Mouse (Mus musculus): ENCODE results near the gene Ccdc148. TPM values are rescaled to one million over a fixed set of nuclear protein-coding genes. Genes with fewer than 3 reads are reported as not detected.

The Ccdc148 gene
- polyA plus RNA-seq, 1 experiment from 2014 or later = 1.4 TPM

DNA sequence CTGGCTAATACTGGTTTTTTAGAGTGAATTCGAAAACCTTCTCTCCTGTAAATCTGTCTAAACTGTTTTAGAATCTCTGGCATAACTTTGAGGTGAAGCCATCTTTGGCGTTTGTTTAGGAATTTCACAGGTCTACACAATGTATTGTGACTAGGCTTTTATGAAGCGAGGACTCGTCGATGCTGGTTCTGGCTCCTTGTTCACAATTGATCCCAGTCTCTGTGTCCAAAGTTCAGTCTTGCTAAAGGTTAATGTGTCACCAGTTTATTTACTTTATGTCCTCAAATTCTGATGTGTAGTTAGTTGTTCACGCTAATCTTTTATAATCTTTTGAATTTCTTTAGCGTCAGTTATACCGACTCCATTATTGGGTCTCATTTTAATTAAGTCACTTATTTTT is 29.4 kb downstream of the Ccdc148 start:
- no peaks in the 10 kb centered on the region for H3K27me3 ChIP-seq (ENCODE audit: low read depth, poor library complexity, severe bottlenecking)
- WGBS = 92% methylated on average over 8 of the region's 8 CpGs
- DNase-seq (ENCODE audit: low spot score) = no peak
- H3K27ac ChIP-seq (replicated peaks) = no peak overlapping the region
- H3K9me3 ChIP-seq (replicated peaks) = no peaks in the 10 kb centered on the region
- no peaks in the 10 kb centered on the region for H3K36me3 ChIP-seq
- no peak overlapping the region for H3K4me3 ChIP-seq
- H3K4me1 ChIP-seq = no peaks in the 10 kb centered on the region

DNA sequence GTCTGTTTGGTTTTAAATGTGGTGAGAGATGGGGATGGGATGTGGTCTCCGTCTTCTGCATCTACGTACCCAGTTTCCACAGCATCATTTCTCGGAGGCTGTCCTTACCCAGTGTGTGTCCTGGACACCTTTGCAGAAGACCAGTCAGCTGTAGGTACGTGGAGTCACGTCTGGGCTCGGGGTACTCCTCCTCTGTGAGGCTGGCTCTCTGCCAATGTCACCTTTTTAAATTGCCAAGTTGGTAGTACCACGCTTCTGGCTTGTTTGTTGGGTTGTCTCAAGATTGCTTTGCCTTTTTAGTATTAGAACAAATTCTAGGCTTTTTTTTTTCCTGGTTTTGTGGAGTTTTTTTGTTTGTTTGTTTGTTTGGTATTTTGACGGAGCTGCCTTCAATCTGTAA is 30.7 kb downstream of the Ccdc148 start:
- H3K4me3 ChIP-seq = no peak overlapping the region
- WGBS = 92% methylated on average over 8 of the region's 8 CpGs
- no peaks in the 10 kb centered on the region for H3K9me3 ChIP-seq (replicated peaks)
- H3K27me3 ChIP-seq (ENCODE audit: low read depth, poor library complexity, severe bottlenecking) = no peaks in the 10 kb centered on the region
- no peak overlapping the region for H3K27ac ChIP-seq (replicated peaks)
- DNase-seq (ENCODE audit: low spot score) = no peak
- no peaks in the 10 kb centered on the region for H3K4me1 ChIP-seq
- no peaks in the 10 kb centered on the region for H3K36me3 ChIP-seq

DNA sequence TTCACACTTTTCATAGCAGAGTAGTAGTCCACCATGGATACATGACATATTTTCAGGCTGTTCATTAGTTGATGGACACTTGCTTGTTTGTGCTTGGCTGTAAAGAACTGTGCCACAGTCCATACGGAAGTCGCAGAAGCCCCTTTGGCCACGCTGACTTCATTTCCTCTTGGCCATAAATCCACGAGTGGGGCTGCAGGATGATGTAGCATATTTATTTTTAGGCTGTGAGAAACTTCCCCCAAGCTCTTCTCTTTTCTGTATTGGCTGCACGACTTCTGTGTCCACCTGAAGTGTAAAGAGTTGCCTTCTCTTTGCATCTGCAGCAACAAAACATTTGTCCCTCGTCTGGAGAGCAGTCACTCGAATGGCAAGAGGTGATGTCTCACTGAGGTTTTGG is 31.5 kb downstream of the Ccdc148 start:
- no peaks in the 10 kb centered on the region for H3K36me3 ChIP-seq
- H3K27me3 ChIP-seq (ENCODE audit: low read depth, poor library complexity, severe bottlenecking) = no peaks in the 10 kb centered on the region
- H3K27ac ChIP-seq (replicated peaks) = no peak overlapping the region
- DNase-seq (ENCODE audit: low spot score) = no peak
- H3K4me3 ChIP-seq = no peak overlapping the region
- no peaks in the 10 kb centered on the region for H3K4me1 ChIP-seq
- H3K9me3 ChIP-seq (replicated peaks) = no peaks in the 10 kb centered on the region
- WGBS = 88% methylated on average over 7 of the region's 7 CpGs

DNA sequence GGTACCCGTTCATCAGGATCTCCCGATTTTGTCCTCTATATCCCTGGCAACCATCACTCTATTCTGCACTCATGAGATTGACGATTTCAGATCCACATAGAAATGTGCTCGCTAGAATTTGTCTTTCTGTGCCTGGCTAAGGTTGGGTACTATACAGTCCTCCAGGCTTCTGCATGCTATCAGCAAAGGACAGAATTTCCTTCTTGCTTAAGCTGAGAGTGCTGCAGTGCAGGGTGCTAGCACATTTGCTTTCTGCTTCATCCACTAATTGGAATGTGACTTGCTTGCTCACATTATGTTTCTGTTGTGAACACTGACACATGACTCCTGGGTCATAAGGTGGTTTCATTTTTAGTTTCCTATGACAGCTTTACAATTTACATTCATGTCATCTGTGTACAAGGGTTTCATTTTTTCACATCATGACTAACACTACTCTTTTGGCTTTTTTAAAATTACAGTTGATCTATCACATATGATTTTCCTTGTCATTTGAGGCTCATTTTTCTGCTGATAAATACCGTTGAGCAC is 104.8 kb downstream of the Ccdc148 start:
- Histone ChIP-seq H3K9me3 (replicated peaks) (no peaks in the 10 kb centered on the region), H3K4me3 (no peak overlapping the region), H3K27me3 (ENCODE audit: low read depth, poor library complexity, severe bottlenecking) (no peaks in the 10 kb centered on the region), H3K36me3 (no peaks in the 10 kb centered on the region), H3K4me1 (peaks cover 12% of the 10 kb centered on the region), H3K27ac (replicated peaks) (no peak overlapping the region)
- 92% methylated on average over 5 of the region's 5 CpGs for WGBS
- no peak for DNase-seq (ENCODE audit: low spot score)

DNA sequence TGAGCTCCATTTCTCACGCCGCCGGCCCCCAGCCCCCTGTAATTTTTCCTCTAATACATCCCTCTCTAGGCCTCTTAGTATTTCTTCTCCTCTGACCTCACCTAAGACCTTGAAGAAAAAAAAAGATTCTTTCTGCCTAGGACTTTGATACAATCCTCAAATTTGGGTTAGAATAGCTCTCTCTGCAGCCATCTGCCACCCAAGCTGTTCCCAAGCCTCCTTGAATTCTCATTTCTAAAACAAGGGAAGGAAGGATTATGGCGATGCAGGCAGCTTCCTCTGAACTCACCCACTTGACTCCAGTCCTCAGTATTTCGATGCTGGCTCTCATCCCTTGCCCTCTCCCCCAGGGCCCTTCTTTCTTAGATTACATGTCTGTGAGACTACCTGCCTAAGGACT is 106.1 kb downstream of the Ccdc148 start:
- Histone ChIP-seq H3K36me3 (no peaks in the 10 kb centered on the region), H3K4me3 (no peak overlapping the region), H3K9me3 (replicated peaks) (no peaks in the 10 kb centered on the region), H3K4me1 (peaks cover 23% of the 10 kb centered on the region), H3K27me3 (ENCODE audit: low read depth, poor library complexity, severe bottlenecking) (no peaks in the 10 kb centered on the region), H3K27ac (replicated peaks) (no peak overlapping the region)
- no peak for DNase-seq (ENCODE audit: low spot score)
- WGBS = 51% methylated on average over 5 of the region's 5 CpGs

DNA sequence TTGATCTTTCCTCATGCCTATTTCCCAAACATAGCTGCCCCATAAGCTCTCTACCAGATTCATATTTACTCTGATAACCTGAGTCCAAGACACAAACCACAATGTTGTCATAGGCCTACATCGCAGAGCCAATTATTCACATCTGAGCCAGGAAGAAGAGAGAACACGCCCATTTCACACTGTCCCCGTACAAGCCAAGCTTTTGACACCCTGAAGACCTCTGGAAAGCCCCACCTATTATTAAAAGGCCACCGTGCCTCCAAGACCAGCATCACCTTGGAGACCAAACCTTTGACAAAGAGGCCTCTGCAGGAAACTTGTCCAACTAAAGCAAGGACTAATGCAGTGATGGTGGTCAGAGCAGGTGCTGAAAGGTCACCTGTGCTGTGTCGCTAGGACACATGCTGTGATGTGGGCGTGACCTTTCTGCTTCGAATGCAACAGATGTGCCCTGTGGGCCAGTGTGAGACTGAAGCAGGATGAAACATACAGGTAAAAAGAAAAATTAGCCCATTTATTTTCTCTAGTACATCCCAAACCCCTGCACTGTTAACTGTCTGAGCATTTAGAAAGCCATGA is 106.9 kb downstream of the Ccdc148 start:
- H3K9me3 ChIP-seq (replicated peaks) = no peaks in the 10 kb centered on the region
- DNase-seq (ENCODE audit: low spot score) = no peak
- H3K4me1 ChIP-seq = peaks cover 29% of the 10 kb centered on the region
- no peak overlapping the region for H3K27ac ChIP-seq (replicated peaks)
- H3K27me3 ChIP-seq (ENCODE audit: low read depth, poor library complexity, severe bottlenecking) = no peaks in the 10 kb centered on the region
- no peaks in the 10 kb centered on the region for H3K36me3 ChIP-seq
- H3K4me3 ChIP-seq = no peak overlapping the region
- 62% methylated on average over 7 of the region's 7 CpGs for WGBS

DNA sequence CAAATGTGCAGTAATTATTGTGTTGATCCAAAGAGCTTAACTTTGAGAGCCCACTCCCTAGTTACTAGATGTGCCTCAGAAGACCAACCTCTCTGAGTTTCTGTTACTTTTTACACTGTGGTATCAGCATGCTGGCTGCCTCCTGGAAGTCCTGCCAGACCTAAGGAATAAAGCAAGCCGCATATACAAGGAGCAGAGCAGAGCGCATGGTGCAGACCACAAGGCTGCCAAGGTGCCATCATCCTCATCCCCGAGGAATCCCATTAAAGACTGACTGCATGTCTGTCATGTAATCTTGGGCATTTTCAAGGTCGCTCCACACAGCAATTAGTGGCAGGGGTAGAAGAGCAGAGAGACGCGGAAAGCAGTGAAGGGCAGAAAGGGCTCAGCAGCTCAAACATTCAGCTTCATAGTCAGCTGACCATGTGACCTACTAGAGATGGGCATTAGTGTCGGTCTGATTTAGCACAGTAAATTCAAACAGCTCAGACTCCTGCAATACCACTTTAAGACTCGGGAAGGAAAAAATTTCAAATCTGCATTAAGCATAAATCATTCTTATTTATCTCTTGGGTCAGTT is 110.1 kb downstream of the Ccdc148 start:
- DNase-seq (ENCODE audit: low spot score) = no peak
- WGBS = 75% methylated on average over 8 of the region's 8 CpGs
- Histone ChIP-seq H3K27ac (replicated peaks) (no peak overlapping the region; the same call in 1 of the 2 replicates), H3K27me3 (ENCODE audit: low read depth, poor library complexity, severe bottlenecking) (no peaks in the 10 kb centered on the region), H3K4me1 (peaks cover 35% of the 10 kb centered on the region), H3K9me3 (replicated peaks) (no peaks in the 10 kb centered on the region), H3K36me3 (no peaks in the 10 kb centered on the region), H3K4me3 (no peak overlapping the region)

DNA sequence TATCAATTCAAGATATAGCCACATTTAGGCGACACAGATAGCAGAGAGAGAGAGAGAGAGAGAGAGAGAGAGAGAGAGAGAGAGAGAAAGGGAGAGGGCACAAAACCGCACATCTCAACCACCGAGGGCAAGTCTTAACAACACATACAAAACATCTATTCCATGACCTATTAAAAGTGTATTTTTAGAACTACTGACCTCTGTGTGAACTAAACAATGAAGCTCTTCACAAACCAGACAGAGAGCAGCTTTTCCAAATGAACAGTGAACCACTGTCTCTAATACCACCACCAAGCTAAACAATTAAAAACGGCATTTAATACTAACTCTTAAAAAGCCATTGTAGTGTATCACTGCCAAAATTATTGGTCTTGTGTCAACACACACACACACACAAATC is 110.8 kb downstream of the Ccdc148 start:
- DNase-seq (ENCODE audit: low spot score) = no peak
- Histone ChIP-seq H3K4me3 (no peak overlapping the region), H3K27ac (replicated peaks) (no peak overlapping the region), H3K27me3 (ENCODE audit: low read depth, poor library complexity, severe bottlenecking) (no peaks in the 10 kb centered on the region), H3K36me3 (no peaks in the 10 kb centered on the region), H3K9me3 (replicated peaks) (no peaks in the 10 kb centered on the region), H3K4me1 (peaks cover 35% of the 10 kb centered on the region)
- 60% methylated on average over 4 of the region's 4 CpGs for WGBS

DNA sequence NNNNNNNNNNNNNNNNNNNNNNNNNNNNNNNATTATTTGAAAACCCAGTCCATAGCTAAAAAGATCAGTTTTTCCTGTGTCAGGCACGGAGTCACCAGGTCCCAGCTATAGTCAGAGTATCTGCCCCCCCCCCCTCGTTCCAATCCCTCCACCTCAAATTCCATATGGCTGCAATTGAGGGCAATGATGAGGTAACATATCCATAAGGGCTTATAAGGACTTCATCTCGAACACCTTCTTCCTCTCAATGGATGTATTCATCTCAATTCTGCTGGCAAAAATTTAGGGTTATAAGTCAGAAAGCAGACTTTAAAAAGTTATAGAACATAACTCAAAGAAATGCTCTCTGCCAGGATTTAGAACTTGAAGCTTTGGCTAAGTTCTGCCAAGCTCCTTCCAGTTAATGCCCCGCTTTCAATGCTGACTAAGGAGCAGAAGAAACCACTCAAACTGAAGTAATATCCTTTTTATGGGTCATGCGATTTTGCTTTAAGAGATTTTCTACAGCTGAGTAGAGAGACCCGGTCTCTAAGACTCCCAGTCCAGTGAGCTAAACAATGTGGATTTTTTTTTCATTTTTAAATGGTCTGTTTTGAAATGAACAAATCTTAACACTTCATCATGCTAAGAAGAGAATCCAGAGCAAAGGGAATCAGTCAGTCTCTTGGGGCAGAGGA is 111.6 kb downstream of the Ccdc148 start:
- Histone ChIP-seq H3K27ac (replicated peaks) (no peak overlapping the region), H3K27me3 (ENCODE audit: low read depth, poor library complexity, severe bottlenecking) (no peaks in the 10 kb centered on the region), H3K36me3 (no peaks in the 10 kb centered on the region), H3K4me3 (no peak overlapping the region), H3K9me3 (replicated peaks) (no peaks in the 10 kb centered on the region), H3K4me1 (peaks cover 30% of the 10 kb centered on the region)
- 66% methylated on average over 6 of the region's 6 CpGs for WGBS
- no peak for DNase-seq (ENCODE audit: low spot score)

DNA sequence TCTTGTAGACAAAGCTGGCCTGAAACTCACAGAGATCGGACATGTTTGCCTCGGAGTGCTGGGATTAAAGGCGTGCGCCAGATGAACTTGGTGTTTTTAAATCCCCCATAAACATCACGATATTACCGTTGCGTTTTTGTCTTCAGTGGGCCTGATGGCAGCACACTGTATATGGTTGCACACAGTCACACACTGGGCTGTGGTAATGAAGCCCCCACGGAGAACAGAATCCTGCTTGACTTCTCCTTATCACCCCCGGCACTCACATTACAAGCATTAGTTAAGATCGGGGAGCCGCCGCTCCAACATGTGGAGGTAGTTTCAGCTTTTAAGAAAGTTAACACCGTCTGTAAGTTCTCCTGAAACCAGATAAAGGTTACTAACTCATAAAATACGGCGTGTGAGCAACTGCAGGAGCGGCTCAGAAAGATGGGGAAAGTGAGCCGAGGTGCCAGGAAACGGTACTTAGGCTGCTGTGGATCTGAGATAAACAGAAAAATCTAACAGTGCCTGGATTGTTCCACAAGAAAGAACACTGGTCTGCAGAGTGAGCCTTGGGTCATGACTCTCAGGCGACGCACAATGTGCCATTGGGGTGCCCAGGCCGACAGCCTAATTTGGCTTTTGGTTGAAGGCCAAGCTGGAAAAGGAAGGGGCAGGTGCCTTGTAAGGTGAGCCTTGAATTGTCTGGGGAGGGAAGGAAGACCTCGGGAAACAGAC is 117.0 kb downstream of the Ccdc148 start:
- no peak overlapping the region for H3K27ac ChIP-seq (replicated peaks)

DNA sequence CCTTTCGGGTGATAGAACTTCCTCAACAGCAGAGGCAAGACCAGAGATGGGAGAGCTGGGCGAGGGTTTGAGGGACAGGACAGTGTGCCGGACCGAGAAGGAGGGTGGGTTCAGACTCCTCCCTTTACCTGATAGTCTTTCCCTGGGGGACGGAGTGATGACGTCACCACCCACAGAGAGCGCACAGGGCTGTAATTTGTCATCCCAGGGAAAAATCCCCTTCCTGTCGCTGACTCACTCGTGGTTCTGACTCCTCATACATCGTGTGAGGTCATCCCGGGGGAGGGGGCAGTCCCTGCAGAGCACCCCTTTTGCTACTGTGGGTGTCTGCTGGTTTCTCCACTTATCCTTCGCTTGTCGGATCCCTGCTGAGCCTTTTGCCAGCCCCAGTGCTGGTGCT is 117.9 kb downstream of the Ccdc148 start:
- 66% methylated on average over 13 of the region's 13 CpGs for WGBS
- Histone ChIP-seq H3K4me3 (no peak overlapping the region), H3K36me3 (no peaks in the 10 kb centered on the region)

More for the DNA sequence above, 117.0 kb downstream of the Ccdc148 start:
- H3K4me3 ChIP-seq = no peak overlapping the region
- H3K36me3 ChIP-seq = no peaks in the 10 kb centered on the region
- no peak for DNase-seq (ENCODE audit: low spot score)
- H3K4me1 ChIP-seq = peaks cover 10% of the 10 kb centered on the region; the same call in 1 of the 2 replicates
- no peaks in the 10 kb centered on the region for H3K27me3 ChIP-seq (ENCODE audit: low read depth, poor library complexity, severe bottlenecking)
- H3K9me3 ChIP-seq (replicated peaks) = no peaks in the 10 kb centered on the region
- 84% methylated on average over 22 of the region's 22 CpGs for whole genome bisulfite sequencing

DNA sequence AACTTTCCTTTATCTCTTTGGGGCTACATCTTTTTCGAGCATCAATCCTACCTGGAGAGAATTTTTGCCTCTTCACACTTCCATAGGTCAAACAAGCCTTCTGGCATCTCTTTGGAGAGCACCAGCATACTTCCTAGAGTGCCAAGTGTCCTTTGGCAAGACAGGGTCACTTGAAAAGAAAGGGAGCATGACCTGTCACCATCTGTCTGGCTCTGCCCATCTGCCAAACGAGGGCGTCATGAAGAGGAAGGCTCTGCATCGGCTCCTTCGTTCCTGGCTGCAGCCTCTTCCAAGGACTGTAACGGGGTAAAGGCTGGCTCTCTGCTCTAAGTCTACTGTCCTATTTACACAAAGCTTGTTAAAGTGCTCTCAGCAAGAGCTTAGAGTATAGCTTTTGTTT is 124.0 kb downstream of the Ccdc148 start:
- no peak overlapping the region for H3K27ac ChIP-seq (replicated peaks)
- DNase-seq (ENCODE audit: low spot score) = no peak
- H3K9me3 ChIP-seq (replicated peaks) = no peaks in the 10 kb centered on the region
- H3K4me1 ChIP-seq = no peaks in the 10 kb centered on the region
- whole genome bisulfite sequencing = 69% methylated on average over 6 of the region's 6 CpGs
- H3K4me3 ChIP-seq = no peak overlapping the region
- no peaks in the 10 kb centered on the region for H3K27me3 ChIP-seq (ENCODE audit: low read depth, poor library complexity, severe bottlenecking)
- H3K36me3 ChIP-seq = no peaks in the 10 kb centered on the region

More for the DNA sequence above, 117.9 kb downstream of the Ccdc148 start:
- Histone ChIP-seq H3K27ac (replicated peaks) (no peak overlapping the region), H3K27me3 (ENCODE audit: low read depth, poor library complexity, severe bottlenecking) (no peaks in the 10 kb centered on the region), H3K4me1 (peaks cover 5% of the 10 kb centered on the region; the same call in 1 of the 2 replicates), H3K9me3 (replicated peaks) (no peaks in the 10 kb centered on the region)
- DNase-seq (ENCODE audit: low spot score) = no peak

DNA sequence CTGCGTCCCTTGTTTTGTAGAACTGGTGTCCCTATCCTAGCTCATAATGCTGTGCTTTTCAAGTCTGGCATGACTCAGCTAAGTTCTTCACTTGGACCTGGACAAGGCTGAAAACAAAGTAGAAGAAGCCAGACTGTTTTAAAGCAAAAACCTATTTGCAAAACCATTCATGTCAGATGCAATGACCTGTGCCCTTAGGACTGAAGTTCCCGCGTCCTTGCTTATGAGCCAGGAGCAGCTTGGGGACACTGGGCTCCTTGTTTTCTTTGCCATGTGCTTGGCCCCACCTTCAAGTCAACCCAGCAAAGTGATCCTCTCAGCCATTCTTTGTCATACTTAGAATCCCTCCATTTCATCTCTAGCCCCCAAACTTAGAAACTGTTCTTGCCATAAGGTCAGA is 125.3 kb downstream of the Ccdc148 start:
- no peak overlapping the region for H3K4me3 ChIP-seq
- H3K27ac ChIP-seq (replicated peaks) = no peak overlapping the region
- H3K9me3 ChIP-seq (replicated peaks) = no peaks in the 10 kb centered on the region
- no peaks in the 10 kb centered on the region for H3K36me3 ChIP-seq
- no peaks in the 10 kb centered on the region for H3K27me3 ChIP-seq (ENCODE audit: low read depth, poor library complexity, severe bottlenecking)
- no peaks in the 10 kb centered on the region for H3K4me1 ChIP-seq
- no peak for DNase-seq (ENCODE audit: low spot score)
- 77% methylated on average over 3 of the region's 3 CpGs for WGBS
